Comparison of ENCODE assay signal across 24 mouse cellular contexts in genomic region chr16:75052953-75053352, GRCm38 (mm10).
DNase-seq lines count a peak whose midpoint lies in the region; ATAC-seq and TF ChIP-seq lines count a peak whose summit lies in the region.
"Had no signal": no experiment of that assay in that cellular context is flagged by ENCODE, and none has a peak within 500 bp of the region (broad histone marks: within the 10 kb centered on the region; RNA-seq: fewer than 3 reads in every experiment).

No protein-coding gene starts in this region.

- TF ChIP-seq CTCF in stomach, postnatal 0 days (IDR thresholded peaks at IDR 0.05; ENCODE audit: low read depth): no peak

- TF ChIP-seq EP300 in stomach, postnatal 0 days (optimal IDR thresholded peaks at IDR 0.05): no peak

- no peaks in the 10 kb centered on the region for H3K27me3 ChIP-seq in limb, embryonic 14.5 days (ENCODE audit: control insufficient read depth, insufficient read depth, low read length)
- no peaks in the 10 kb centered on the region for H3K27me3 ChIP-seq in limb, embryonic 10.5 days (ENCODE audit: low read depth, poor library complexity, severe bottlenecking)
- no peaks in the 10 kb centered on the region for H3K27me3 ChIP-seq in stomach, embryonic 15.5 days (replicated peaks)
- H3K27me3 ChIP-seq in stomach, postnatal 0 days (ENCODE audit: control insufficient read depth, insufficient read depth, low read length): no peaks in the 10 kb centered on the region
- H3K27me3 ChIP-seq: embryonic facial prominence, embryonic 13.5 days; forebrain, embryonic 12.5 days; forebrain, embryonic 15.5 days; hindbrain, embryonic 12.5 days; hindbrain, embryonic 15.5 days had no signal

- DNase-seq in limb, embryonic 14.5 days (ENCODE audit: low spot score): peak; percentile 44
- DNase-seq in limb, embryonic 10.5 days (ENCODE audit: low spot score): no peak
- no peak for DNase-seq in stomach, postnatal 0 days (ENCODE audit: low spot score)
- DNase-seq in telencephalon, adult 2 months (ENCODE audit: low read depth, low spot score): peak; percentile 34
- DNase-seq in frontal cortex, postnatal 36 days (ENCODE audit: low spot score in 2 of 2): no peak
- DNase-seq: adrenal gland, adult 8-10 months; adrenal gland, postnatal 25 days; cerebellum, adult 11 months; cerebellum, adult 2 months; cerebellum, adult 9-11 months; cerebellum, postnatal 25 days; gastrocnemius, postnatal 10 days; gastrocnemius, postnatal 36 days; heart, adult 2 months had no signal

- H3K4me1 ChIP-seq in limb, embryonic 14.5 days (ENCODE audit: control insufficient read depth, insufficient read depth, low read length): no peaks in the 10 kb centered on the region
- no peaks in the 10 kb centered on the region for H3K4me1 ChIP-seq in limb, embryonic 10.5 days
- H3K4me1 ChIP-seq in stomach, embryonic 15.5 days: no peaks in the 10 kb centered on the region
- no peaks in the 10 kb centered on the region for H3K4me1 ChIP-seq in stomach, postnatal 0 days (replicated peaks; ENCODE audit: control insufficient read depth, insufficient read depth)
- H3K4me1 ChIP-seq: embryonic facial prominence, embryonic 10.5 days; embryonic facial prominence, embryonic 13.5 days; forebrain, embryonic 12.5 days; forebrain, embryonic 15.5 days; hindbrain, embryonic 12.5 days; hindbrain, embryonic 15.5 days had no signal

- no peaks in the 10 kb centered on the region for H3K9me3 ChIP-seq in limb, embryonic 14.5 days (ENCODE audit: control insufficient read depth, low read length)
- no peaks in the 10 kb centered on the region for H3K9me3 ChIP-seq in limb, embryonic 10.5 days (replicated peaks)
- H3K9me3 ChIP-seq in stomach, embryonic 15.5 days: no peaks in the 10 kb centered on the region
- H3K9me3 ChIP-seq in stomach, postnatal 0 days (ENCODE audit: control insufficient read depth, low read length): no peaks in the 10 kb centered on the region
- H3K9me3 ChIP-seq: embryonic facial prominence, embryonic 10.5 days; embryonic facial prominence, embryonic 13.5 days; forebrain, embryonic 12.5 days; forebrain, embryonic 15.5 days; hindbrain, embryonic 12.5 days; hindbrain, embryonic 15.5 days had no signal

- no peak overlapping the region for H3K4me2 ChIP-seq in limb, embryonic 14.5 days (replicated peaks; ENCODE audit: low read depth, low read length, severe bottlenecking)
- H3K4me2 ChIP-seq in stomach, embryonic 15.5 days: no peak overlapping the region
- no peak overlapping the region for H3K4me2 ChIP-seq in stomach, postnatal 0 days (replicated peaks; ENCODE audit: low read depth)
- H3K4me2 ChIP-seq: embryonic facial prominence, embryonic 13.5 days; forebrain, embryonic 12.5 days; forebrain, embryonic 15.5 days; heart, embryonic 11.5 days; hindbrain, embryonic 12.5 days; hindbrain, embryonic 15.5 days had no signal

- TF ChIP-seq POLR2A in limb, embryonic 14.5 days (IDR thresholded peaks at IDR 0.05; ENCODE audit: borderline replicate concordance, extremely low read depth, insufficient read depth, insufficient read length): no peak

- no peak for ATAC-seq in limb, embryonic 14.5 days (ENCODE audit: low FRiP score, low read depth)
- peak; percentile 39; the same call in 1 of the 2 replicates for ATAC-seq in stomach, embryonic 15.5 days (ENCODE audit: insufficient read depth, low FRiP score, low read depth)
- no peak for ATAC-seq in stomach, postnatal 0 days (ENCODE audit: low FRiP score, low TSS enrichment)
- ATAC-seq: CD4-positive, CD25-positive, alpha-beta regulatory T cell, adult 4 months; forebrain, embryonic 15.5 days had no signal

- no peak overlapping the region for H3K4me3 ChIP-seq in limb, embryonic 14.5 days (replicated peaks; ENCODE audit: low read length)
- H3K4me3 ChIP-seq in limb, embryonic 10.5 days: no peak overlapping the region
- H3K4me3 ChIP-seq in stomach, embryonic 15.5 days (replicated peaks): no peak overlapping the region
- H3K4me3 ChIP-seq in stomach, postnatal 0 days (ENCODE audit: low read depth, low read length): no peak overlapping the region
- H3K4me3 ChIP-seq: embryonic facial prominence, embryonic 10.5 days; embryonic facial prominence, embryonic 13.5 days; erythroblast, embryonic 14.5 days; forebrain, embryonic 12.5 days; forebrain, embryonic 15.5 days; heart, adult 2 months; hindbrain, embryonic 12.5 days; hindbrain, embryonic 15.5 days had no signal

- H3K27ac ChIP-seq in limb, embryonic 14.5 days (replicated peaks; ENCODE audit: low read depth, low read length): no peak overlapping the region
- no peak overlapping the region for H3K27ac ChIP-seq in limb, embryonic 10.5 days
- H3K27ac ChIP-seq in stomach, embryonic 15.5 days: no peak overlapping the region
- H3K27ac ChIP-seq in stomach, postnatal 0 days (replicated peaks): no peak overlapping the region
- H3K27ac ChIP-seq: embryonic facial prominence, embryonic 10.5 days; embryonic facial prominence, embryonic 13.5 days; forebrain, embryonic 12.5 days; forebrain, embryonic 15.5 days; heart, adult 2 months; hindbrain, embryonic 12.5 days; hindbrain, embryonic 15.5 days had no signal

- no peak overlapping the region for H3K9ac ChIP-seq in limb, embryonic 14.5 days (ENCODE audit: low read depth, low read length, severe bottlenecking)
- no peak overlapping the region for H3K9ac ChIP-seq in stomach, embryonic 15.5 days
- no peak overlapping the region for H3K9ac ChIP-seq in stomach, postnatal 0 days (ENCODE audit: low read length)
- H3K9ac ChIP-seq: embryonic facial prominence, embryonic 13.5 days; forebrain, embryonic 12.5 days; forebrain, embryonic 15.5 days; hindbrain, embryonic 12.5 days; hindbrain, embryonic 15.5 days had no signal

- no peaks in the 10 kb centered on the region for H3K36me3 ChIP-seq in limb, embryonic 14.5 days (ENCODE audit: control insufficient read depth, insufficient read depth, low read length)
- H3K36me3 ChIP-seq in limb, embryonic 10.5 days: no peaks in the 10 kb centered on the region
- no peaks in the 10 kb centered on the region for H3K36me3 ChIP-seq in stomach, embryonic 15.5 days
- no peaks in the 10 kb centered on the region for H3K36me3 ChIP-seq in stomach, postnatal 0 days (ENCODE audit: control insufficient read depth, insufficient read depth, low read length)
- H3K36me3 ChIP-seq: embryonic facial prominence, embryonic 10.5 days; embryonic facial prominence, embryonic 13.5 days; forebrain, embryonic 12.5 days; forebrain, embryonic 15.5 days; hindbrain, embryonic 12.5 days; hindbrain, embryonic 15.5 days had no signal

Comparison
In these comparisons a context has a peak if more than half of its experiments do, and no peak if none do; other contexts are left out.
1. DNase-seq: peak in limb, embryonic 14.5 days (single experiment) and telencephalon, adult 2 months (single experiment); none in limb, embryonic 10.5 days (single experiment), stomach, postnatal 0 days (single experiment) and frontal cortex, postnatal 36 days (0 of 2).